Mouse (Mus musculus) gastrocnemius, postnatal 25 days (tissue): ENCODE measurements around the gene Tfap2e. TPM values are rescaled to one million over a fixed set of nuclear protein-coding genes. Genes with fewer than 3 reads are reported as not detected.

ENCODE experiments used
- DNase-seq: peaks from one replicate; pipeline ENCODE4 v3.0.0; 2022
- total RNA-seq, 2 experiments: library from RNA; stranded (reverse); gene quantifications; 1 replicate in 1 of 2; 2 replicates in 1 of 2; pipeline ENCODE4 v1.2.3; 2021

The Tfap2e gene
- total RNA-seq, 2 experiments from 2014 or later, result not detected

DNA sequence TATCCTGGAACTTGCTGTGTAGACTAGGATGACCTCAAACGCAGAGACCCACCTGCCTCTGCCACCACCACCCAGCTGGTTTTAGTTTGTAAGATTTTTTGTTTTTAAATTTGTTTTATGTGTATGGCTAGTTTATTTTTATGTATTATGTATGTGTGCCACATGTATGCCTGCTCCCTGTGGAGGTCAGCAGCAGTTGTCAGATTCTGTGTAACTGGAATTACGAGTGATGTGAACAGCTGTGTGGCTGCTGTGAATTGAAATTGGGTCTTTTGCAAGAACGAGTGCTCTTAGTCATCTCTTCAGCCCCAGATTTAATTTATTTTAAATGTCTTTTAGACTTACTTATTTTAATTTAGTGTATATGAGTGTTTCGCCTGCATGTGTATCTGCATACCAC, 39.1 kb downstream of the Tfap2e start:
- DNase-seq, result no peak

DNA sequence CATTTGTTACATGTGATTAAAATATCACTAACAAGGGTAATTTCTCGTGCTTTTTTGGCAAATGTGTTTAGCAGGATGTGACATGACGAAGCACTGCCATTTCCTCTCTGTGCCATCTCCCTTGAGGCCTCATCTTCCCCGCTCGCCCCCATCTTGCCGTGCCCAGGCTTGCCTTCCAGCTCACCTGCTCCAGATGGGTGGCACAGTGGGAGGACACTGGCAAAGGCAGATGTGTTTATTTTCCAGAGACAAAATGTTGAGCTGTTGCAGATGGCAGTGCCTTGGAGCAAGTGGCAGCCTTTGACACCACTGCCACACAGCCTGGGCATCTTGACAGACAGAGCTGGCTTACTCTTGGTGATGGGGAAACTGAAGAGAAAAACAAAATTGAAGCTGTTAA, 43.0 kb downstream of the Tfap2e start:
- no peak for DNase-seq

DNA sequence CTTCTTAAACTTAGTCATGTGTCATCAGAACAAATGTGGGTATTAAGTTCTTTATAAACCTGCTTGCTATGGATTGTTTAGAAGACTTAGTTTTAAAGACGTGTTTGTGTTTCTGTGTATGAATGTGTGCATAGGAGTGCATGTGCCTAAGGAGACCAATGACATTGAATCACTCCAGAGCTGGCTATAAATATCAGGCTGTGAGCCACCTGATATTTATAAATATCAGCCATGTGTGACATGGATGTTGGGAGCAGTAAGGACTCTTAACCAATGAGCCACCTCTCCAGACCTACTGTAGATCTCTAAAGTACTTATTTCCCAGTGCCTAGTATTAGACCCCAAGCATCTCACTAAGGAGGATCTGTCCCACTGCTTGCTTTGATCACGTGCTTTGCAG, 46.6 kb downstream of the Tfap2e start:
- no peak for DNase-seq

DNA sequence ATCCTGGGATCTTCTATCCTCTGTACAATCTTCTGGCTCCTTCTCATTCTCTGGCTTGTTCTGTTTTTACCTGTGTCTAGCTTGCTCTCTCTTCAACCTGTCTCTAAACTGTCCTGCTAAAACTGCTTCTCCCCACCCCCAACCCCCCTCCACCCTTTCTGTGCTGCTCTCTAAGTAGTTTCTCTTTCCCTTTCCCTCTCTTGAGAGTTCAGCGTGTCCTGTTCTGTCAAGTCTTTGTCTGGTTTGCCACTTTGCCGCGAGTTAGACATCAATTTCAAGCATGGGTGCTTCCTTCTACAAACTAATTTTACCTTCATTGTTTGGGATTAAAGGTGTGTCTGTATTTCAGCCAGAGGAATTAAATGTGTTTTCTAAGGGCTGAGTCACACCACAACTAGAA, 53.0 kb downstream of the Tfap2e start:
- DNase-seq, result no peak

DNA sequence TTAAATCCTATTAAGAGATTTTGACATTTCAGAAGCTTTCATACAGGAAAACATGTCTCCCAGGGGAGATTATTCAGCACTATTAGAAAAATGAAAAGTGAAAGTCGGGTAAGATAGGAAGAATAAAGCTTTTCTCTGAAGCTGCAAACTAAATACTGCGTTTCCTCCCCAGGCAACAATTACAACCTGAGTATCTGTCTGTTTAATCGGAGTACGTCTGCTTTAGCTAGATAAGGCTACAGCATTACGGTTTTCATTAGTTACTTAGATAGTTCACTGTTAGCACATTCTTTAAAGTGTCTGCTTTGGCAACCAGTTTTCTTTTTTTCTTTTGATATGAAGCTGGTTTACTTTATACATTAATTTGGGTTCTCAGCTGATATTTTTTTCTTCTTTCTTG, 53.7 kb downstream of the Tfap2e start:
- DNase-seq, result no peak

DNA sequence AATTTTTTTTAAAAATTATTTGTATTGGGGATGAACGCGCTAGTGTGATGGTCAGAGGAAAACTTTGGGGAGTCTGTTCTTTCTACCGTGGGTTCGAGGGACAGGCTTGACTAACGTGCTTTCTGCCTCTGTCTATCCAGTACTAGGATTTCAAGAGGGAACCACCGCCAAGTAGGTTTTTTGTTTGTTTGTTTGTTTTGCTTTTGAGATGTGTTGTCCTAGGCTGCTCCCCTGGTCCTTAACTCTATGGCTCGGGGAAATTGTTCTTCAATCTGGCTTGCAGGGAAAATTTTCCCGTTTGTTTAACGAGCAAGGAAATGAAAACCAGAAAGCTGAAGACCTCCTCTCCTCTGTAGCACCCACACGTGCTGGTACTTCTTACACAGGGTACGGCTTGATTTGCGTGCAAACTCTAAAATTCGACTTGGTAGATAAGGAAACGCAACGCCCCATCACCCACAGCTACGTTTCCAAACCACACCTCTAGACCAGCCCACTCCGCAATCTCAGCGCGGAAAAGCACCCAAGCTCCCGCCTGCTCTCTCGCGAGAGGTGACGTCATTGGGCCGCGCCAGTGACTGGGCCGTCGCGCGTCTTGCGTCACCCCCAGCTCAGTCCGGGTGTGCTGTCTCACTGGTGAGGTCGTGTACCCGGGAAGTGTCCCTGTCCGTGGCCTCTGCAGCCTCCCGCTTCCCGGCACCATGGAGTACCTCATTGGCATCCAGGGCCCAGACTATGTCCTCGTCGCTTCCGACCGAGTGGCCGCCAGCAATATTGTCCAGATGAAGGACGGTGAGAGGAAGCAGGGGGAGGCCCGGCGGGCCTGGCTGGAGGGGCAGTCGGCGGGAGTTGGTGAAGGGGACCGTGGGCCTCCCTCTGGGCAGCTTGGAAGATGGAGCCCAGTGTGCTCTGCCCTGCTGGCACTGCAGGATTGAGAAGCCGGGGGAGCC, 58.7 kb downstream of the Tfap2e start, which contains the start of gene Psmb2:
TSS of gene Psmb2 (plus strand) at position 577 of the 950 bp plus-strand sequence.
- peak; percentile 96 for DNase-seq

DNA sequence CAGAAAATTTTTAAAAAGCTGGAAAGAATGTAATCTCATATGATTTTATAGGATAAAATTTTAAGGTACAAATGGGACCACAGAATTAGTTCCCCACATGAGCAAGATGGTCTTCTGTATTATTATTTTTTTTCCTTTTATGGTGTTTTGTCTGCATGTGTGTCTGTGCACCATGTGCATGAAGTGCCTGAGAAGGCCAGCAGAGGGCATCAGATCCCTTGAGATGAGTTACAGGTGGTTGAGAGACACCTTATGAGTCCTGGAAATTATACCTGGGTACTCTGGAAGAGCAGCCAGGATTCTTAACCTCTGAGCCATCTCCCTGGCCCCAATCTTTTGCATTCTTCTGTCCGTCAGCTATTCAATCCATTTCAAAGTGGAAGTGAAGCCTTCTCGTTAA, 69.0 kb downstream of the Tfap2e start:
- no peak for DNase-seq

Other genes starting within 250 kb of the Tfap2e start
- 1 to 10 TPM; 4.4 to 5.1 TPM for gene Ago4, start 202.8 kb downstream of the Tfap2e start, total RNA-seq
- 1 to 10 TPM in 1 of 2 experiments, under 1 TPM in 1; 0.61 to 1.1 TPM for gene Clspn, start 179.3 kb downstream of the Tfap2e start, total RNA-seq
- 10 to 100 TPM; 14.3 to 17.8 TPM for gene 5730409E04Rik, start 126.4 kb downstream of the Tfap2e start, total RNA-seq
- 10 to 100 TPM; 79.9 to 90.5 TPM for gene Psmb2, start 58.6 kb downstream of the Tfap2e start, total RNA-seq
- 1 to 10 TPM; 7.0 to 8.9 TPM for gene Ncdn, start 17.2 kb upstream of the Tfap2e start, total RNA-seq
- 10 to 100 TPM; 27.4 to 29.5 TPM for gene AU040320, start 17.3 kb upstream of the Tfap2e start, total RNA-seq
- 10 to 100 TPM; 10.5 to 12.9 TPM for gene Zmym4, start 231.9 kb upstream of the Tfap2e start, total RNA-seq